Comparison of ENCODE assay signal across 14 mouse cellular contexts in the genomic region with DNA sequence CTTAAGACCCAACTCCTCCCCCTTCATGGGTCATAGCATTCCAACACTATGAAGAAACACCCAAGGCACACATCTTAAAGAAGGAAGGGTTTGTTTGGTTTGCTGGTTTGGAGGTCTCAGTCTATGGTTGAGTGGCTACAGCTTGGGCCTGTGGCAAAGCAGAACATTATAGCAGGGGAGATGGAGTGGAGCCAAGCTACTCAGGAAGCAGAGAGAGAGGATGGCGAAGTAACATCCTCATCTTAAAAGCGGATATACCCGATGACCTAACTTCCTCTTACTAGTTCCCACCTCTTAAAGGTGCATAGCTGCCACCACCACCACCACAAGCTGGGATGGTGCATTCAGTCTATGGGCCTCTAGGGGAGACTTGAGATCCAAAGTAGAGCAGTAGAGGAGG. TPM values are rescaled to one million over a fixed set of nuclear protein-coding genes. Genes with fewer than 3 reads are reported as not detected.
A peak's percentile ranks its signal among the peaks of the same experiment; 100 is the strongest.
DNase-seq lines count a peak whose midpoint lies in the region; ATAC-seq and TF ChIP-seq lines count a peak whose summit lies in the region.
"Had no signal": no experiment of that assay in that cellular context is flagged by ENCODE, and none has a peak within 500 bp of the region (broad histone marks: within the 10 kb centered on the region; RNA-seq: fewer than 3 reads in every experiment).

No protein-coding gene starts in this region.

- no peak for TF ChIP-seq EP300 in MEL (IDR thresholded peaks at IDR 0.05; ENCODE audit: low read depth in 1 of 2, low read length in 2 of 2)

- 88% methylated on average over 3 of the region's 3 CpGs for WGBS in midbrain, embryonic 10.5 days
- WGBS in midbrain, embryonic 16.5 days: 95% methylated on average over 3 of the region's 3 CpGs
- WGBS in hindbrain, postnatal 0 days: 92% methylated on average over 3 of the region's 3 CpGs

- TF ChIP-seq POLR2A in MEL (IDR thresholded peaks at IDR 0.05; ENCODE audit: control insufficient read depth in 1 of 2, insufficient read depth in 1 of 2, low read depth in 1 of 2, low read length in 2 of 2, poor library complexity in 1 of 2): no peak

- no peaks in the 10 kb centered on the region for H3K79me2 ChIP-seq in MEL (ENCODE audit: control insufficient read depth, insufficient read depth, low read length, poor library complexity)

- H3K4me1 ChIP-seq in midbrain, embryonic 10.5 days: 0 out of 2 replicates have a peak, but pooled peaks cover under 1% of the 10 kb centered on the region
- H3K4me1 ChIP-seq in midbrain, embryonic 16.5 days (ENCODE audit: control insufficient read depth, insufficient read depth, low read length): no peaks in the 10 kb centered on the region
- peaks cover 0 to 15% of the 10 kb centered on the region in 2 experiments; a peak in 2 of 4 replicates for H3K4me1 ChIP-seq in MEL (ENCODE audit: control insufficient read depth in 1 of 2, insufficient read depth in 2 of 2, low read length in 2 of 2)
- H3K4me1 ChIP-seq in hindbrain, postnatal 0 days (ENCODE audit: insufficient read depth, low read length): peaks cover 3% of the 10 kb centered on the region; the same call in 1 of the 2 replicates
- H3K4me1 ChIP-seq: kidney, embryonic 15.5 days; limb, embryonic 10.5 days; neural tube, embryonic 12.5 days had no signal

- no peak for ATAC-seq in midbrain, embryonic 16.5 days
- ATAC-seq in hematopoietic stem cell, adult 5-6 weeks (replicated peaks in 1 of 2; ENCODE audit: insufficient read depth in 1 of 2, low FRiP score in 2 of 2, low TSS enrichment in 1 of 2, low read depth in 1 of 2, poor library complexity in 2 of 2, severe bottlenecking in 2 of 2): peak; percentile 86 to 91
- peak; percentile 90 for ATAC-seq in neutrophil, adult 5-6 weeks (ENCODE audit: extremely low read depth, insufficient number of reproducible peaks, low FRiP score, poor library complexity, severe bottlenecking)
- ATAC-seq in hindbrain, postnatal 0 days: no peak

- no peak overlapping the region for H3K4me2 ChIP-seq in midbrain, embryonic 16.5 days (ENCODE audit: low read length)
- H3K4me2 ChIP-seq in hindbrain, postnatal 0 days (ENCODE audit: low read depth, low read length): no peak overlapping the region
- H3K4me2 ChIP-seq: heart, embryonic 13.5 days; hindbrain, embryonic 15.5 days; kidney, embryonic 15.5 days; neural tube, embryonic 12.5 days had no signal

- no peak overlapping the region for H3K27ac ChIP-seq in midbrain, embryonic 10.5 days (replicated peaks)
- no peak overlapping the region for H3K27ac ChIP-seq in midbrain, embryonic 16.5 days (ENCODE audit: low read length)
- no peak overlapping the region for H3K27ac ChIP-seq in MEL (ENCODE audit: control insufficient read depth, low read depth, low read length)
- H3K27ac ChIP-seq in hindbrain, postnatal 0 days: no peak overlapping the region
- H3K27ac ChIP-seq: heart, embryonic 13.5 days; hindbrain, embryonic 15.5 days; kidney, embryonic 15.5 days; limb, embryonic 10.5 days; neural tube, embryonic 12.5 days had no signal

- H3K36me3 ChIP-seq in midbrain, embryonic 10.5 days: no peaks in the 10 kb centered on the region
- no peaks in the 10 kb centered on the region for H3K36me3 ChIP-seq in midbrain, embryonic 16.5 days (ENCODE audit: control insufficient read depth, insufficient read depth, low read length)
- no peaks in the 10 kb centered on the region; a peak in 1 of 4 replicates for H3K36me3 ChIP-seq in MEL (ENCODE audit: control insufficient read depth in 1 of 2, insufficient read depth in 2 of 2, low read length in 2 of 2)
- no peaks in the 10 kb centered on the region for H3K36me3 ChIP-seq in hindbrain, postnatal 0 days (ENCODE audit: insufficient read depth, low read length)
- H3K36me3 ChIP-seq: heart, embryonic 13.5 days; hindbrain, embryonic 15.5 days; kidney, embryonic 15.5 days; limb, embryonic 10.5 days; neural tube, embryonic 12.5 days had no signal

- peak; percentile 9 for DNase-seq in midbrain, embryonic 10.5 days (ENCODE audit: low spot score)
- peak; percentile 69 for DNase-seq in MEL (ENCODE audit: low read depth, low spot score)
- no peak for DNase-seq in hindbrain, postnatal 0 days (ENCODE audit: low spot score)
- no peak for DNase-seq in layer of hippocampus, adult 11-12 months (ENCODE audit: low spot score)
- DNase-seq: adrenal gland, adult 2 months; right cerebral cortex, adult 18-20 months had no signal

- H3K27me3 ChIP-seq in midbrain, embryonic 10.5 days (ENCODE audit: low read depth, poor library complexity, severe bottlenecking): no peaks in the 10 kb centered on the region; the same call in 1 of the 2 replicates
- no peaks in the 10 kb centered on the region for H3K27me3 ChIP-seq in midbrain, embryonic 16.5 days (ENCODE audit: control insufficient read depth, insufficient read depth, low read depth, low read length)
- no peaks in the 10 kb centered on the region for H3K27me3 ChIP-seq in MEL (ENCODE audit: control insufficient read depth in 1 of 2, insufficient read depth in 2 of 2, low read length in 2 of 2)
- no peaks in the 10 kb centered on the region for H3K27me3 ChIP-seq in hindbrain, postnatal 0 days (ENCODE audit: insufficient read depth, low read length)
- H3K27me3 ChIP-seq: heart, embryonic 13.5 days; hindbrain, embryonic 15.5 days; kidney, embryonic 15.5 days had no signal

- no peak overlapping the region for H3K9ac ChIP-seq in midbrain, embryonic 16.5 days (ENCODE audit: low read depth, low read length)
- H3K9ac ChIP-seq in MEL (ENCODE audit: control insufficient read depth, low read depth, low read length, poor library complexity, severe bottlenecking): no peak overlapping the region
- H3K9ac ChIP-seq in hindbrain, postnatal 0 days (replicated peaks; ENCODE audit: low read length): no peak overlapping the region
- H3K9ac ChIP-seq: heart, embryonic 13.5 days; hindbrain, embryonic 15.5 days; kidney, embryonic 15.5 days; neural tube, embryonic 12.5 days had no signal

- H3K9me3 ChIP-seq in midbrain, embryonic 10.5 days (replicated peaks): no peaks in the 10 kb centered on the region
- no peaks in the 10 kb centered on the region for H3K9me3 ChIP-seq in midbrain, embryonic 16.5 days (replicated peaks; ENCODE audit: control insufficient read depth, low read length, poor library complexity, severe bottlenecking)
- H3K9me3 ChIP-seq in MEL (replicated peaks; ENCODE audit: insufficient read depth, low read length): no peaks in the 10 kb centered on the region
- H3K9me3 ChIP-seq in hindbrain, postnatal 0 days (ENCODE audit: low read length): no peaks in the 10 kb centered on the region
- H3K9me3 ChIP-seq: heart, embryonic 13.5 days; hindbrain, embryonic 15.5 days; kidney, embryonic 15.5 days; limb, embryonic 10.5 days had no signal

- no peak for TF ChIP-seq CTCF in MEL (IDR thresholded peaks at IDR 0.05 in 2 of 3, conservative IDR thresholded peaks at IDR 0.05 in 1 of 3; ENCODE audit: control insufficient read depth in 1 of 3, insufficient read depth in 1 of 3, low read depth in 2 of 3, low read length in 3 of 3, poor library complexity in 1 of 3, severe bottlenecking in 1 of 3)
- TF ChIP-seq CTCF in hindbrain, postnatal 0 days (IDR thresholded peaks at IDR 0.05; ENCODE audit: low read depth): no peak

- TF ChIP-seq RAD21 in MEL (IDR thresholded peaks at IDR 0.05; ENCODE audit: low read depth, low read length): no peak

- H3K4me3 ChIP-seq in midbrain, embryonic 10.5 days: no peak overlapping the region
- no peak overlapping the region for H3K4me3 ChIP-seq in midbrain, embryonic 16.5 days (ENCODE audit: low read depth, low read length)
- H3K4me3 ChIP-seq in MEL (ENCODE audit: control insufficient read depth in 1 of 2, insufficient read depth in 1 of 2, low read depth in 2 of 2, low read length in 2 of 2): no peak overlapping the region
- no peak overlapping the region for H3K4me3 ChIP-seq in hindbrain, postnatal 0 days (ENCODE audit: low read length)
- H3K4me3 ChIP-seq: heart, embryonic 13.5 days; hindbrain, embryonic 15.5 days; kidney, embryonic 15.5 days; limb, embryonic 10.5 days; neural tube, embryonic 12.5 days had no signal

TF ChIP-seq in MEL, 35 proteins besides CTCF, POLR2A, EP300 and RAD21:
- TF ChIP-seq HCFC1 (IDR thresholded peaks at IDR 0.05; ENCODE audit: low read depth, low read length): peak; percentile 40; the same call in 1 of the 2 replicates
- no peak for TF ChIP-seq CHD1 (IDR thresholded peaks at IDR 0.05; ENCODE audit: low read depth, low read length)
TF ChIP-seq in MEL: peak in this region for 1.

RNA-seq across cellular contexts. Expression of a gene that starts 58.4 kb away (rescaled TPM):
- polyA plus RNA-seq in midbrain, embryonic 10.5 days (2016; fragmentation: Nextera tagmentation; extraction: Ambion mirVana): 0.06 and 0.10 TPM in 2 replicates
- polyA plus RNA-seq in midbrain, embryonic 16.5 days (2015; fragmentation: Nextera tagmentation; extraction: Ambion mirVana): 2.2 and 2.9 TPM in 2 replicates
- total RNA-seq in MEL (2012; rRNA removed): not detected in 2 replicates
- polyA plus RNA-seq in MEL (2012; ENCODE audit: insufficient read depth in 1 of 2, insufficient read length in 2 of 2, low read depth in 1 of 2, low replicate concordance in 2 of 2, missing spikeins in 1 of 2): under 1 TPM in 1 of 2 experiments, not detected in 1; 0.03 TPM
- total RNA-seq in hematopoietic stem cell, adult 5-6 weeks (2017): 4.6 and 16.3 TPM in 2 replicates
- total RNA-seq in neutrophil, adult 5-6 weeks (2017): 14.7 and 16.2 TPM in 2 replicates
- 3.8 and 4.8 TPM in 2 replicates for total RNA-seq in hindbrain, postnatal 0 days (2014; rRNA removed)
- polyA plus RNA-seq in hindbrain, postnatal 0 days (2015; fragmentation: Nextera tagmentation; extraction: Ambion mirVana): 3.3 and 3.4 TPM in 2 replicates

Comparison
In these comparisons a context has a peak if more than half of its experiments do, and no peak if none do; other contexts are left out.
1. DNase-seq: peak in midbrain, embryonic 10.5 days (single experiment) and MEL (single experiment); none in hindbrain, postnatal 0 days (single experiment) and layer of hippocampus, adult 11-12 months (single experiment).
2. ATAC-seq: peak in hematopoietic stem cell, adult 5-6 weeks (2 of 2) and neutrophil, adult 5-6 weeks (single experiment); none in midbrain, embryonic 16.5 days (single experiment) and hindbrain, postnatal 0 days (single experiment).